Mouse (Mus musculus) heart, postnatal 36 days (tissue): ENCODE results near the gene Gpr4. TPM values are rescaled to one million over a fixed set of nuclear protein-coding genes. Genes with fewer than 3 reads are reported as not detected.
A peak's percentile ranks its signal among the peaks of the same experiment; 100 is the strongest.

Experiments
- DNase-seq, 2 experiments: peaks; one replicate each; pipeline ENCODE4 v3.0.0; 2021 to 2022
- intact Hi-C: fragments of 180-260 bp; cut with DNase I; formaldehyde crosslinking; loops from one replicate; pipeline ENCODE4 v1.15.1; 2025
- total RNA-seq, 2 experiments: library from RNA; stranded (reverse); gene quantifications; 2 replicates each; pipeline ENCODE4 v1.2.3; 2021

The Gpr4 gene
- total RNA-seq, 2 experiments from 2014 or later, result 7.9 to 10.6 TPM

DNA sequence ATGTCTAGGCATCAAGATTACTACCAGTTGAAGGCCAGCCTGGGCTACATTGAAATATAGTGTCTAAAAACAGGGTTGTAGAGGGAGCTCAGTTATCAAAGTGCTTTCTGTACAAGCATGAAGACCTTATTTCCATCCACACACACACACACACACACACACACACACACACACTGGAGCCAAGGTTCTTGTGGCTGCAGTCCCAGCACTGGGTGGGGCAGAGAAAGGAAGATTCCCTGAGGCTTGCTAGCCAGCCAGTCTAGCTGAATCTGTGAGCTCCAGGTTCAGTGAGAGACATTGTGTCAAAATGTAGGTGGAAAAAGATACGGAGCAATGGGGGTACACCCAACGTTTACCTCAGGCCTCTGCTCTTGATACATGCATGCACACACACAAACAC, 28.1 kb upstream of the Gpr4 start:
- intact Hi-C loops, result no loop called here
- no peak for DNase-seq

DNA sequence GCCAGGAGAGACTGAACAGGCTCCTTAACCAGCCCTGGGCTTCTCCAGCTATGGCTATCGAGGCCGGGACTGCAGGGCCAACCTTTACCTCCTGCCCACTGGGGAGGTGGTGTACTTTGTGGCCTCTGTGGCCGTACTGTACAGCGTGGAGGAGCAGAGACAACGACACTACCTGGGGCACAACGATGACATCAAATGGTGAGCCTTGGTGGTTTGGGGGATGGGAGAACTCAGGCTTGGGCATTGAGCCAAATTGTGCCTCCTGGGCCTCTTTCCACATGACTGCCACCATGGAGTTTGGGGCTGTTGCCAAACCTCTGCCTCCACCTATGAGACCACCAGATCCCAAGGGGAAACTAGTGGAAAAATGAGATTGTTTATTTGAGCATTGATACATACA, 27.6 kb upstream of the Gpr4 start:
- no peak for DNase-seq

DNA sequence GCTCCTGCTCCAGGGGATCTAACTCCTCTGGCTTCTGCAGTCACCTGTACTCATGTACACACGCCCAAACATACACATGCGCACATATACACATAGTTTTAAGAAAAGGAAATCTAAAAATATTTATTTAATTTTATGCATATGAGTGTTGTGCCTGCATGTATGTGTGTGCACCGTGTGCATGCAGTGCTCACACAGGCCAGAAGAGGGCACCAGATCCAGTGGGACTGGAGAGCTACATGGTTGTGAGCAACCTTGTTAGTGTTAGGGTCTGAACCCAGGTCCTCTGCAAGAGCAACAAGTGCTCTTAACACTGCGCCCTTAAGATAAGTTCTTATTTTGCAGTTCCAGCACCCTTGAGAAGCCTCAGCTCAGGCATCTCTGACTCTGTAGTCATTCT, 17.7 kb upstream of the Gpr4 start:
- no peak for DNase-seq
- intact Hi-C loops, result no loop called here

More for the DNA sequence above, 27.6 kb upstream of the Gpr4 start:
- intact Hi-C loops, result no loop called here

DNA sequence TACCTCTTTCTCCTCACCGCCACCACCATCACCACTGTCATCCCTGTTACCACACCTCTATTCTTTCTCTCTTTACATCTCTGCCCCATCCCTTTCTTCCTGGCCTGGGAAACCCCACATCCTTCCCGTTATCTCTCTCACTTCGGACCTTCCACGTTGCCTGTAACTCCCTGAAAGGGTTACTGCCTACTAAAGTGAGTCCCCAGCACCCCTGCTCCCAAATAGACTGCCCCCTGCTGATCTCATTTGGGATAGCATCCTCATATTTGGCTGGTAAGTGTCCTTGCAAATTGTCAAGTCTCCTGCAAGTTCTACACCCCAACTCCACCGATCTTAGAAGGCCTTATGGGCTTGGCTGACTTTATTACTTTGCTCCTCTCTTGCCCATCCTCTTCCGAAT, 15.7 kb upstream of the Gpr4 start:
- DNase-seq, result no peak
- intact Hi-C loops, result loop anchor here (2.0 kb wide), 1 partner anchor 18 kb away; no protein-coding TSS in a partner anchor

DNA sequence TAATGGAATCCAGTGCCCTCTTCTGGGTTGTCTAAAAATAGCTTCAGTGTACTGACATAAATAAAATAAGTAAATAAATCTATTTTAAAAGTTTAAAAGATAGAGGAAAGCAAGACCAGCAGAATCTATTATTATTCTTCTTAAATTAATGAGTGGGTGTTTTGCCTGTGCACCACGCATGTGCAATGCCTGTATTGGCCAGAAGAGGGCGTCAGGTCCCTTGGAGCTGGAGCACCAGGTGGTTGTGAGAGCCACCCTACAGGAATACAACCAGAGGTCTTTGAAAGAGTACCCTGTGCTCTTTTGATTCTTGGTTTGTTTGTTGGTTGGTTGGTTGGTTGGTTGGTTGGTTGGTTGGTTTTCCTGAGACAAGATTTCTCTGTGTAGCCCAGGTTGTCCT, 14.4 kb upstream of the Gpr4 start:
- DNase-seq, result peak in 1 of 2 experiments; percentile 50
- intact Hi-C loops, result loop anchor here (2.0 kb wide), 1 partner anchor 19 kb away; no protein-coding TSS in a partner anchor

DNA sequence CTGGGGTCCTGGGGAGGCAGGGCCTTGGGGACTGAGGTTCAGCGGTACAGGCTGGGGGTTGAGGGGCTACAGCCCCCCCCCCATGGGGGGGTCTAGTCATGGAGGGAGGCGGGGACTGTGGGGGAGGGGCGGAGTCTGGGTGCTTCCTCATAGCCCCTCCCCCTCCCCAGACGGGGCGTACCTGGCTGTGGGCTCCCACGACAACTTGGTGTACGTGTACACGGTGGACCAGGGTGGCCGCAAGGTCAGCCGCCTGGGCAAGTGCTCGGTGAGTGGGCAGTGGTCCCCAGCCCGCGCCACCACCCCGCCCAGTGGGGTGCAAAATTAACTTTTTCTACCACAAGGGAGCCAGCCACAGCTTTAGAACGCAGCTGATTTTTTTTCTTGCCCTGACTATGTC, 10.7 kb upstream of the Gpr4 start:
- intact Hi-C loops, result no loop called here
- no peak for DNase-seq

DNA sequence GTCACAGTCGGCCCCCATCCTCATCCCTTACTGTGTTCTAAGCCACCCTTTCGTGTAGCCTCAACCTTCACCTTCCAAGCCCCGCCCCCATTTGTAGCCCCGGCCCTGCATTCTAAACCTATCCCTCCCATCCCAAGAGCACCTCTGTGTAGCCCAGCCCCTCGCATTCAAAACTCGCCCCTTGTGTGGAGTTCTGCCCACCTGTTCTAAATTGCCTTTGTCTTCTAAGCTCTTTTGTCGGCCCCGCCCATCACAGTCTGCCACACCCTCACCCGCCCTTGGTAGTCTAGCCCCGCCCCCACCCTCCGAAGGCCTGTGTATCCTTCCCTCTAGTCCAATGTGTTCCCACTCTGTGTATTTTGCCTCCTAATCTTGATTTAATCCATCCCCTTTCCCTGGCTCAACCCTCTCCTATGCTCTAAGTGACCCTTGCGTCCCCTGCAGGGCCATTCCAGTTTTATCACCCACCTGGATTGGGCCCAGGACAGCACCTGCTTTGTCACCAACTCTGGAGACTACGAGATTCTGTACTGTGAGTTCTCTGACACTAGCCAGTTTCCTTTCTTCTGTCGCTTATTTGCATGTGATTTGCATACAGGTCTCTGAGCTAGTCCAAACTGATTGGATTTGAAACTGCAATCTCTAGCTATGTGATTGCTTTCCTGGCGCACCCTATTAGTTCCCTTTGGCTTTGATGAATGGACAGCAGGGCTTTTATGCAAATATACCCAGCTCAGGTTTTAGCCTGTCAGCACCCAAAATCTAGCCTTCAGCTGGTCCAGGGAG, 10.1 kb upstream of the Gpr4 start:
- DNase-seq, result no peak
- intact Hi-C loops, result no loop called here

DNA sequence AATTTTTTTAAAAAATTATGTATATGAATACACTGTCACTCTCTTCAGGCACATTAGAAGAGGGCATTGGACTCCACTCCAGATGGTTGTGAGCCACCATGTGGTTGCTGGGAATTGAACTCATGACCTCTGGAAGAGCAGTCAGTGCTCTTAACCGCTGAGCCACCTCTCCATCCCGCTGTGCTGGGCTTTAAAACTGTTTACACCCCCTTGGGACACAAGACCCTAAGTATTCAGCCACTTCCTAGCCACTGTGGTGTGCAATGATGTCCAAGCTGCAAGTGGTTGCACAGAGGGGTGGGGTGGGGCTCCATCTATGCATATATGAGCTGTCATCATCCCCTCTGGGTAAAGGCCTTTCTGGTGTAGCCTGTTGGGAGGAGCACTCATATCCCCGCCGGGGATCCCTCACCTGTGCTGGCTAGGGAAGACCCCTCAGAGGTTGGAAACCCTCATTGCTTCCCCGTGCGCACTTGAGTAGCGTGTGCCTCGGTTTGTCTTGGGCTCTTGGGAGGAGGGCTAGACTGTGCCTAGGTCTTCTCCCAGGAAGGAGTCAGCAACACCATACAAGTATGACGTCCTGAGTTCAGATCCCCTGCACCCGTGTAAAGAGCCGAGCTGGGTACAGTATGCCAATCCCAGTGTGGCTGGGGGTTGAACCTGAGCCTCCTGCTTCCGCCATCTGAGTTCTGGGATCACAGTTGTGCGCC, 4.0 kb upstream of the Gpr4 start:
- no peak for DNase-seq
- intact Hi-C loops, result loop anchor here (2.0 kb wide), 1 partner anchor 52 kb away; no protein-coding TSS in a partner anchor

DNA sequence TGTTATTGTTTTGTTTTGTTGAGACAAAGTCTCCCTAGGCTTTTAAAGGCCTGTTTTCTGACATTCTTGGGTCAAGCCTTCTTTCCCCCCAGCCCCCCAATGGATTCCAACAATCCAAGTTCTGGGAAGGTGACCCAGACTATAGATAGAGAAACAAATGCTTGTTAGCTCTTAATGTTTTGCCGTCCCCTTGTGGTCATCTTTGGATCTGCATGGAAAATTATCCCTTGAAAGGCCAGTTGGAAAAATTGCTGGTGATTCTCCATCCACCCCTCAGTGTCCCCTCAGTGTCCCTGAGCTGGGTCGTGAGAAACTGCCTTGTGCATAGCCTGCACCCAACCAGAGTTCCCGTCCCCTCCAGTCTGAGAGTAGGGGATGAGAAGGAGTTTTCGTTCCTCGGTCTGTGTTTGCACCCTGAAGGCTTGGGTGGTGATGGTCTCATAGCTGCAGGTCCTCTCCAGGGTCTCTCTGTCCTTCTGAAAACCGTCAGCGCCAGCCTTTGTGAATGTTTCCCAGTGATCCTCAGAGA, 3.3 kb upstream of the Gpr4 start:
- intact Hi-C loops, result loop anchor here (1.0 to 2.0 kb wide), 2 partner anchors 31 to 52 kb away; no protein-coding TSS in a partner anchor
- DNase-seq, result peak; percentile 51 to 63

DNA sequence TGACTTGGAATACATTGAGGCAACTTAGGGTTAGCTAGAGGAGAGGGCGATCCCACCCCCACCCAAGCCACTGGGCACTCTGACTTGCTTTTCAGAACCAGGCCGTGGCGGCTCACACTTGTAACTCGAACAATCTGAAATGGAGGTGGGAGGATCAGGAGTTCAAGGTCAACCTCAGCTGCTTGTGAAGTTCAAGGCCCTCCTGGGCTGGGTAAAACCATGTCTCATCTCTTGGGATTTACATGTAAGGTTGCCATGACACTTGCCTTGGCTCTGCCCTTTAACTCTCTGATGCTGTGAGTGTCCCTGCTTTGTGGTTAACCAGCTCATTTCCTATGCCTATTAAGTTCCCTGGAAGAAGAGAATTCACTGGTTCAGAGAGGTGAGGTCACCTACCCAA, 2.8 kb upstream of the Gpr4 start:
- no peak for DNase-seq
- intact Hi-C loops, result loop anchor here (1.0 to 2.0 kb wide), 2 partner anchors 31 to 53 kb away; no protein-coding TSS in a partner anchor

DNA sequence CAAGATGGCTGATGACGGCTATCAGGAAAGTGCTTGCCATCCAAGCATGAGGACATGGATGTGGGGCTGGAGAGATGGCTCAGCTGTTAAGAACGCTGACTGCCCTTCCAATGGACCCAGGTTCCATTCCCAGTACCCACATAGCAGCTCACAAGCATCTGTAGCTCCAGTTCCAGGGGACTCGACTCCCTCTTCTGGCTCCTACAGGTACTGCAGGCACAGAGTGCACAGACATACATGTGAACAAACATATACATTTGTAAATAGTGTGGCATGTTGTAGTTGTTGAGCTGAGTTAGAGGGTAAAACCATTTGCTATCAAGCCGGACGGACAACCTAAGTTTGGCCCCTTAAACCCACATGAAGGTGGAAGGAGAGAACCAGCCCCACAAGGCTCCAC, 2.3 kb upstream of the Gpr4 start:
- intact Hi-C loops, result no loop called here

DNA sequence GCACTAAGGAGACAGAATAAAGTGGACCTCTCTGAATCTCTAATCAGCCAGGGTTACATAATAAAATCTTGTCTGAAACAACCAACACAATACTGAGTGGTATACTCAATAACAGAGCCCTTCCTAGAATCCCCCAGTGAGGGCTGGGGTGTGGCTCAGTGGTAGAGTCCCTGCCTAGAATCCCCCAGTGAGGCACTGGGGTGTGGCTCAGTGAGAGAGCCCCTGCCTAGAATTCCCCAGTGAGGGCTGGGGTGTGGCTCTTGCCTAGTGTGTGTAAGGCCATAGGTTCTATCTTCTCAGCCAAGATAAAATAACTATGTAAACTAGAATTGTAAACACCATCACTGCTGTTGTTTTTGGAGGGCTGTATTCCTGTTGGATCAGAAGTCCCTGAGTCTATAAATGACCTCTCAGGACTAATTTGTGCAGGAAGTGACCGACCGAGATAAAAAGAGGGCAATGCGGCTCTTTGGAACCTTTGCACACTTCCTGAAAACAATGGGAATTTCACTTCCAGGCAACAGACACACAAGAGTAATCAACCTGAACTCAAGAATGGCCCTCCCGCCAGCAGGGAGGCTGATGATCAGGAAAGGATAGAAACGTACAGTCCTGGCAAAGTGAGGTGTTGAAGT, 1.2 kb upstream of the Gpr4 start:
- intact Hi-C loops, result no loop called here
- no peak for DNase-seq

More for the DNA sequence above, 2.3 kb upstream of the Gpr4 start:
- DNase-seq, result no peak

DNA sequence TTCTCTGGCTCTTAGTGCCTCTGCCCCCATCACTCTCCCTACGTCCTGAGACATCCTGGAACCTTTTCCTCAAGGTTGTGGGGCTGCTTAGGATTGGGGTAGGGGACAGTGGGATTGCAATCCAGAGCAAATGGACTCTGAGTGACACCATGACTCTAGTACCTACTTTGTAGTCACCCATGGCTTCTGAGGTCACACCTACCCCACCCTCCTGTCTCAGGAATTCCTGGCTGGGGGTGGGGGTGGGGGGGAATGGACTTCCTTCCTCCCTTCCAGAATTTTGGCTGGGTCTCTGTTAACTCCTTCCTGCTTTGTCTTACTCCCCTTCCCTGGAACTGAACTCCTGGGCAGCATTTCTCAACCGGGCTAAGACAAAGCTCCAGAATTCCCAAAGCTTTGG, 1.0 kb downstream of the Gpr4 start:
- intact Hi-C loops, result loop anchor here (2.0 kb wide), 1 partner anchor 13 kb away; no protein-coding TSS in a partner anchor
- no peak for DNase-seq

DNA sequence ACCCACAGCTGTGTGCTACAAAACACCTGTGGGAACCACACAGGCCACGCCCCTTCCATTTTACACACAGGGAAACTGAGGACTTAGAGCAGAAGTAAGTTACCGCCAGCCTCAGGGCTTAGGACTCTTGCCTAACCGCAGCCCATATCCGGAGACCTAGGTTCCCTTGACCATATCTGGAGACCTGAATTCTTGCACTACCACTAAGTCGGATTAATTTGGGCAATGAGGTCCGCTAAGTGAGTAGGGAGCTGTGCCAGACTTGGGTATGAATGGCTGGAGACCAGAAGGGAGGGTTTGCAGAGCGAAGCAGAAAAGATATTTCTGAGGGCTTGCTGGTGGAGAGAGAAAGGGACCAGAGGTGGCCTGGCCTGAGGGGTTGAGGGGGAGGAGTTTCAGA, 2.0 kb downstream of the Gpr4 start:
- intact Hi-C loops, result no loop called here
- no peak for DNase-seq

DNA sequence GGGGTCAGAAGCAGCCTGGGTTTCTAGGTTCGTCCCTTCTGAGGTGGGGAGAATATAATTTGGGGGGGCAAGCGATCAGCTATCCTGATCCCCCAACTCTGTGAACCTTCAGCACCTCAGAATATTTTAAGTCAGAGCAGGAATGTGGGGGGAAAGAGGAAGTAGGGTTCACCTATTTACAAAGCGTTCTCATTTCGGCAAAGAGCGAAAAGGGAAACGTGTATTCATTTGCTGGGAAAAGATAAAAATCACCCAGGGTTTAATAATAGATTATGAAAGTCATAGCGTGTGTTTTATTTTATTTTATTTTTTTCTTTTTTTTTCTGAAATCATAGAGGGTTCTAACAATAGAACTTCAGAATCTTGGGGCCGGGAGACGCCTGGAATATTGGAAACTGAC, 2.6 kb downstream of the Gpr4 start:
- intact Hi-C loops, result no loop called here

DNA sequence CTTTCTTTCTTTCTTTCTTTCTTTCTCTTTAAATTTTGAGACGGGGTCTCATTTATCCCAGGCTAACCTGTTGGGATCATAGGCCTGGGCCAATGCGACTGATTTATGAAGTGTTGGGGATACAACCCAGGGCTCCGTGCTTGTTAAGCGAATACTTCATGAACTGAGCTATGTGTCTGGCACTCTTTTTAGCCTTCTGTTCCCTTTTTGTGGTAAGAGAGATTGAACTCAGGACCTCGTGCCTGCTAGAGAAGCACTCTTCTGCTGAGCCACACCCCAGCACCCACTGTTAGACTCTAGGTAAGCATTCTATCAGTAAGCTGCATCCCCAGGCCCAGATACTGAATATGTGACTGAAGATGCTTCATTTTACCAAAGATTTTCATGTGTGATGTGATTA, 5.2 kb downstream of the Gpr4 start:
- intact Hi-C loops, result no loop called here
- no peak for DNase-seq

More for the DNA sequence above, 2.6 kb downstream of the Gpr4 start:
- DNase-seq, result no peak

DNA sequence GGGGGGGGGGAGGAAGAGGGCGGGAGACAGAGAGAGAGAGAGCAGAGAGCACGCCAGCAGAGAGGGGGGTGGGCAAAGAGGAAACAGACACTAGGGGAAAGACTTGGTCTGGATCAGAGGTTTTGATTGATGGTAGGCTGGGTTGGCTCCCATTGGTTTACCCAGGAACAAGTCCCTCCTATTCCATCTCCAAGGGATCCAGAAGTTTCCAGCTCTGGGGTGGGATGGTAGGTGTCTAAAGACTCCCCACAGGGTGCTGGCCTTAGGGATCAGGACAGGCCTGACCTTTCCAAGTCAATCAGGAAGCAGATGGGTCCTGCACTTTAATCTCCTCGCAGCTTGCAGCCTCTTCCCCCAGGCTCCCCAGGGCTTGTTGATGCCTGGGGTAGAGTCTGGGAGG, 5.6 kb downstream of the Gpr4 start:
- intact Hi-C loops, result no loop called here
- DNase-seq, result no peak

DNA sequence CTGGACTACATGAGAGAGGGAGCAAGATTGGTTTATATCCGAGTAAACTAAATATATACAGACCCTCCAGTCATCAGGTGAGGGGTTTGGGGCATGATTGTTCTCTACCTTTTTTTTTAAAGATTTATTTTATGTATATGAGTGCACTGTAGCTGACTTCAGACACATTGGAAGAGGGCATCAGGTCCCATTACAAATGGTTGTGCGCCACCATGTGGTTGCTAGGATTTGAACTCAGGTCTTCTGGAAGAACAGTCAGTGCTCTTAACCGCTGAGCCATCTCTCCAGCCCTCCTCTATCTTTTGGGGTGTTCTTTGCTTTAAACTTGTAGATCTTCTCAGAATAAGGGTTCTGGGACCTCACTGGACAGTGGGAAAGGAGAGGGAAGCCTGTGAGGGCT, 7.7 kb downstream of the Gpr4 start:
- DNase-seq, result no peak
- intact Hi-C loops, result no loop called here

DNA sequence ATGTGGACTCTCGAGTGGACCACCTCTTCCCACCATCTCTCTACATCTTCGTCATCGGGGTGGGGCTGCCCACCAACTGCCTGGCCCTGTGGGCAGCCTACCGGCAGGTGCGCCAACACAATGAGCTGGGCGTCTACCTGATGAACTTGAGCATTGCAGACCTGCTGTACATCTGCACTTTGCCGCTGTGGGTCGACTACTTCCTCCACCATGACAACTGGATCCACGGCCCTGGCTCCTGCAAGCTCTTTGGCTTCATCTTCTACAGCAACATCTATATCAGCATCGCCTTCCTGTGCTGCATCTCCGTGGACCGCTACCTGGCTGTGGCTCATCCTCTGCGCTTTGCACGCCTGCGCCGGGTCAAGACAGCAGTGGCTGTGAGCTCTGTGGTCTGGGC, 9.9 kb downstream of the Gpr4 start:
- intact Hi-C loops, result no loop called here

DNA sequence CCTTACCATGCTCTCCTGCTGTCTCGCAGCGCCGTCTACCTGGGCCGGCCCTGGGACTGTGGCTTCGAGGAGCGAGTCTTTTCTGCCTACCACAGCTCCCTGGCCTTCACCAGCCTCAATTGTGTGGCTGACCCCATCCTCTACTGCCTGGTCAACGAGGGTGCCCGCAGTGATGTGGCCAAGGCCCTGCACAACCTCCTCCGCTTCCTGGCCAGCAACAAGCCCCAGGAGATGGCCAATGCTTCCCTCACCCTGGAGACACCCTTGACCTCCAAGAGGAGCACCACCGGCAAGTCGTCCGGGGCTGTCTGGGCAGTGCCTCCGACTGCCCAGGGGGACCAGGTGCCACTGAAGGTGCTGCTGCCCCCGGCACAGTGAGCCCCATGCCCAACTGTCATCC, 10.5 kb downstream of the Gpr4 start:
- no peak for DNase-seq
- intact Hi-C loops, result no loop called here

More for the DNA sequence above, 9.9 kb downstream of the Gpr4 start:
- no peak for DNase-seq

DNA sequence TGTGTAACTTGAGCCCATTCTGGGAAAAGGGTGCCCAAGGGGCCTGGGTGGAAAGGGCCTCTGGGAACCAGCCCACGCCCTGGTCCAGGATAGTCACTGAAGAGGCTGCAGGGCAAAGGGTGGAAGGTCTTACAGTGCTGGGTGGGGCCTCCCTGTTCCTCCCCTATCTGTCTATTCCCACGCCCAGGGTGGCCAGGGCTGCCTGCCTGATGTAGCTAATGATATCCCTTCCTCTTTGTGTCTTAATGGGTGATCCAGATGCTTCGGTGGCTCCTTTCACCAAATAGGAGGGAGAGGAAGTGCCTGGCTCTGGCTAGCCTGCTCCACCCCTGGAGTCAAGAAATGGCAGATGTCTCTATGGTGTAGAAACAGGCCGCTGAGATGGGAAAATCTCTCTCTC, 12.6 kb downstream of the Gpr4 start:
- intact Hi-C loops, result loop anchor here (5.0 kb wide), 1 partner anchor 137 kb away; no protein-coding TSS in a partner anchor
- DNase-seq, result no peak
